Mouse (Mus musculus): Measurements from ENCODE around the gene Otop2. TPM values are rescaled to one million over a fixed set of nuclear protein-coding genes. Genes with fewer than 3 reads are reported as not detected.

Gene Otop2
- polyA plus RNA-seq, 2 experiments = not detected

DNA sequence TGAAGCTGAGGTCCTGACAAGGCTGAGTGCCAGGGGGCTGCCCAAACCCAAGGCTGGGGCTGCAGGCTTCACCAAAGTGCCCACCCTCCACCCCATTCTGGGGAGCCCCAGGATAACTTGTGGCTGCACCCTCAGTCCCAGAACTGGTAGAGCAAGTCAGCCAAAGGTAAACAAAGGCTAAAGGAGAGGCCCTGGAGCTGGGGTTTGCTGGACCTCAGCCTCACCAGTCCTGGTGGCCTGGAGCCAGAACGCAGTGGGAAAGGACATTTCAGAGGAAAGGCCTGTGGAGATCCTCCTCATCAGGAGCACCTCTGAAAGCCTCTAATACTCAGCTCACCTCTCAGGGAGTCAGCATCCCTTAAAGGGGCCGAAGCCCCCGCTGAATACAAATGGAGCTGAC lies 57.2 kb downstream of the Otop2 start:
- no peaks in the 10 kb centered on the region for H3K9me3 ChIP-seq (ENCODE audit: control insufficient read depth, low read length)
- no peak overlapping the region for H3K4me2 ChIP-seq (ENCODE audit: low read depth)
- peaks cover 26% of the 10 kb centered on the region for H3K27me3 ChIP-seq (ENCODE audit: control insufficient read depth, insufficient read depth, low read length)
- no peak for ATAC-seq (ENCODE audit: insufficient read depth)
- H3K36me3 ChIP-seq (replicated peaks; ENCODE audit: control insufficient read depth, insufficient read depth, low read depth) = no peaks in the 10 kb centered on the region
- no peak overlapping the region for H3K27ac ChIP-seq
- TF ChIP-seq EP300 (IDR thresholded peaks at IDR 0.05; ENCODE audit: low read depth) (no peak), CTCF (IDR thresholded peaks at IDR 0.05; ENCODE audit: low read depth) (no peak)
- H3K9ac ChIP-seq (replicated peaks) = no peak overlapping the region
- DNase-seq (ENCODE audit: low read depth in 3 of 3, low spot score in 3 of 3) = no peak
- H3K4me1 ChIP-seq (replicated peaks; ENCODE audit: control insufficient read depth in 2 of 2, insufficient read depth in 2 of 2, low read length in 1 of 2) = peaks cover 0 to 2% of the 10 kb centered on the region in 2 experiments; a peak in 1 of 4 replicates
- WGBS (ENCODE audit: insufficient replicate concordance) = 67% methylated on average over 3 of the region's 3 CpGs
- no peak overlapping the region for H3K4me3 ChIP-seq (ENCODE audit: insufficient read depth in 1 of 2, low read depth in 2 of 2, low read length in 2 of 2)

DNA sequence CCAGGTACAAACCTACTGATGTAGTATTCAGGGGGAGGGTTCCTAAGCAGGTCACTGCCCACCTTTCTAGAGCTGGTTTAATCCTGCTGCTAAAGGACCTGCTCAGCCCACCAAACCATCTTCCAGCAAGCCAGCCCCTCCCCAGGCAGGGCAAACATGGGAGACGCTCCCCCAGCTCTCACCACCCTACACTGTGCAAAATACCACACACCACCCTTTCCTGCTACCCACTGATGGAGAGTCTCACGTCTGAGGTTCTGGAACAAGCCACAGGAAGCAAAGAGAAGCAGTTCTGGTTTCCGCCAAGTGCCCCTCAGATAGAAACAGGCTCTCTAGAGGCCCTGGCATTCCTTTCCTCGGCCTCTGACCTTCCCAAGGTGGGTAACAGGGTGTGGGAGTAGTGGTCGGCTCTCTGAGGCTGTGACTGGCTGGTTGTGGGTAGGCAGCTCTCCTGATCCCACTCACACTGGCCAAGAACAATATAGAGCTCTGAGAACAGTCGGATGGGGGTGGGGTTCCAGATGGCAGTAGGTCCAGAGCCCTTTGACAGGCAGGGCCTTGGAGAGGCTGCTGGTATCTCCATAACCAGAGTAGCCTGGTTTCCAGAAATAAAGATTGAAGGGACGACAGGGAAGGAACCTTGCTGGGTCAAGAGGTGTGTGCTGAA lies 59.2 kb downstream of the Otop2 start:
- 12% methylated on average over 7 of the region's 7 CpGs for WGBS (ENCODE audit: insufficient replicate concordance)
- Histone ChIP-seq H3K4me1 (replicated peaks; ENCODE audit: control insufficient read depth in 2 of 2, insufficient read depth in 2 of 2, low read length in 1 of 2) (peaks cover 0 to 2% of the 10 kb centered on the region in 2 experiments; a peak in 1 of 4 replicates), H3K4me2 (ENCODE audit: low read depth) (no peak overlapping the region), H3K36me3 (replicated peaks; ENCODE audit: control insufficient read depth, insufficient read depth, low read depth) (no peaks in the 10 kb centered on the region), H3K27me3 (ENCODE audit: control insufficient read depth, insufficient read depth, low read length) (peaks cover 29% of the 10 kb centered on the region), H3K4me3 (ENCODE audit: insufficient read depth in 1 of 2, low read depth in 2 of 2, low read length in 2 of 2) (no peak overlapping the region), H3K9me3 (ENCODE audit: control insufficient read depth, low read length) (no peaks in the 10 kb centered on the region), H3K27ac (no peak overlapping the region), H3K9ac (replicated peaks) (no peak overlapping the region)
- no peak for TF ChIP-seq CTCF (IDR thresholded peaks at IDR 0.05; ENCODE audit: low read depth)
- no peak for TF ChIP-seq EP300 (IDR thresholded peaks at IDR 0.05; ENCODE audit: low read depth)
- ATAC-seq (ENCODE audit: insufficient read depth) (no peak), DNase-seq (ENCODE audit: low read depth in 3 of 3, low spot score in 3 of 3) (no peak)

DNA sequence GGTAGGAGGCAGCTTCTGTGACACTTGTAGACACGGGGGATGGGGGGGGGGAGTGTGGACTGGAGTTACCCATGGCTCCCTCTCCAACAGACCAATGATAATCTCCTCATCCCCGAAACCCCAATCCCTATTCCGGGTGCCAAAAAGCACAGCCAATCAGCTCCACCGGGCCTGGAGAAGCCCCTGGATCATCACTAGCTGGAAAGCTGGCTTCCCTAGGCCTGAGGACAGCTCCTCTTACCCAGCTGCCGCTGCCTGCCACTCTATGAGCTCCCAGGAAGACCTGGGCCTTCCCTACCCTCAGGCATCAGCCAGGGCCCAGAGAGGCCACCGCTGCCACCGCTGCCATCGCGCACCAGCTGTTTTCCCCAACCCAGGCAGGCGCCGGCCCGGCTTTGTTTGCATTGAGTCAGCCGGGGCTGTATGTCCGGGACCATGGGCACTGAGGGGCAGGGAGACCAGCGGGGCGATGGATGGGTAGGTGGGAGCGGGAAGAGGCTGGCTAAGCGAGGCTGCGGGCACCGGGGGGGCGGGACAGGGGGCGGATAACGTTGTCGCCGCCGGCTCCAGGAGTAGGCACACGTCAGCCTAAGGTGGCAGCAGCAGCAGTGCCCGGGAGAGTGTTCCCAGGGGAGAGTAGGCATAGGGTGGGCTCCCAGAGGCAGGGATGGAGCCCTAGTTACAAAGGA lies 59.9 kb downstream of the Otop2 start:
- ATAC-seq (ENCODE audit: insufficient read depth) (no peak), DNase-seq (ENCODE audit: low read depth in 3 of 3, low spot score in 3 of 3) (no peak)
- peak overlapping the region; percentile 52 for H3K4me2 ChIP-seq (ENCODE audit: low read depth)
- no peaks in the 10 kb centered on the region for H3K9me3 ChIP-seq (ENCODE audit: control insufficient read depth, low read length)
- no peak overlapping the region for H3K27ac ChIP-seq
- H3K9ac ChIP-seq (replicated peaks) = no peak overlapping the region
- peak overlapping the region in 1 of 2 experiments; percentile 11; a peak in 1 of 4 replicates for H3K4me3 ChIP-seq (ENCODE audit: insufficient read depth in 1 of 2, low read depth in 2 of 2, low read length in 2 of 2)
- peaks cover 29% of the 10 kb centered on the region for H3K27me3 ChIP-seq (ENCODE audit: control insufficient read depth, insufficient read depth, low read length)
- H3K4me1 ChIP-seq (replicated peaks; ENCODE audit: control insufficient read depth in 2 of 2, insufficient read depth in 2 of 2, low read length in 1 of 2) = peaks cover 0 to 2% of the 10 kb centered on the region in 2 experiments; a peak in 1 of 4 replicates
- WGBS (ENCODE audit: insufficient replicate concordance) = 5% methylated on average over 28 of the region's 28 CpGs
- no peak for TF ChIP-seq EP300 (IDR thresholded peaks at IDR 0.05; ENCODE audit: low read depth)
- no peak for TF ChIP-seq CTCF (IDR thresholded peaks at IDR 0.05; ENCODE audit: low read depth)
- no peaks in the 10 kb centered on the region for H3K36me3 ChIP-seq (replicated peaks; ENCODE audit: control insufficient read depth, insufficient read depth, low read depth)

DNA sequence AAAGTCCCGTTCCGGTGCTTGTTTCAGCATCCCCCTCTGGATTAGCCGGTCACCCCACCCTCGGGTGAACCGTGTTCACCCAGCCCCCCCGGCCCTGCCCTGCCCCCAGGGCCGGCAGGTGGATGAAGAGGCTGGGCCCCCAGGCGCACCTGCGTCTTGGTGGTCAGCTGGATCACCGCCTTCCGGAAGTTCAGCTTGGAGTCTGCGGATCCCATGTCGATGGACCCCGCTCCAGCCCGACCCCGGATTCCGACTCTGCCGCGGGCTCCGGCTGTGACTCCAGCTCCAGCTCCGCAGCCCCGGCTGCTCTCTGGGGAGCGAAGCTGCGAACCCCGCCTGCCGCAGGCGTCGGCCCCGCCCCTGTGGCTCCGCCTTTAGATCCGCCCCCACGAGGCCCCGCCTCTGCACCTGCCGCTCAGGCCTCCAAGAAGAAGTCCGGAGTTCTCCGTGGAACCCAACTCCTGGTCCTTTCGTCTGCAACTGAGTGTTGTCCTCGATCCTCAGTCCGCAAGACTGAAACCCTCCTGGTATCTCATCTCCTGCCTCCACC lies 60.5 kb downstream of the Otop2 start, which contains the start of gene Hid1:
Gene Hid1 (minus strand): TSS at position 362 of the 550 bp plus-strand sequence.
- TF ChIP-seq CTCF (IDR thresholded peaks at IDR 0.05; ENCODE audit: low read depth) (no peak), EP300 (IDR thresholded peaks at IDR 0.05; ENCODE audit: low read depth) (no peak)
- ATAC-seq (ENCODE audit: insufficient read depth) (0 out of 2 replicates have a peak, but pooled peaks have one; percentile 43), DNase-seq (ENCODE audit: low read depth in 3 of 3, low spot score in 3 of 3) (peak; percentile 25 to 48 (median 36))
- H3K27ac ChIP-seq = no peak within 1 kb of the TSS
- no peak within 1 kb of the TSS for H3K9ac ChIP-seq (replicated peaks)
- H3K27me3 ChIP-seq (ENCODE audit: control insufficient read depth, insufficient read depth, low read length) = peaks cover 29% of the 10 kb centered on the region
- peaks cover 0 to 2% of the 10 kb centered on the region in 2 experiments; a peak in 1 of 4 replicates for H3K4me1 ChIP-seq (replicated peaks; ENCODE audit: control insufficient read depth in 2 of 2, insufficient read depth in 2 of 2, low read length in 1 of 2)
- no peaks in the 10 kb centered on the region for H3K9me3 ChIP-seq (ENCODE audit: control insufficient read depth, low read length)
- H3K4me3 ChIP-seq (ENCODE audit: insufficient read depth in 1 of 2, low read depth in 2 of 2, low read length in 2 of 2) = peak within 1 kb of the TSS; percentile 11 to 43; a peak in 2 of 4 replicates
- peak within 1 kb of the TSS; percentile 52 for H3K4me2 ChIP-seq (ENCODE audit: low read depth)
- WGBS (ENCODE audit: insufficient replicate concordance) = under 1% methylated on average over 39 of the region's 39 CpGs
- no peaks in the 10 kb centered on the region for H3K36me3 ChIP-seq (replicated peaks; ENCODE audit: control insufficient read depth, insufficient read depth, low read depth)

DNA sequence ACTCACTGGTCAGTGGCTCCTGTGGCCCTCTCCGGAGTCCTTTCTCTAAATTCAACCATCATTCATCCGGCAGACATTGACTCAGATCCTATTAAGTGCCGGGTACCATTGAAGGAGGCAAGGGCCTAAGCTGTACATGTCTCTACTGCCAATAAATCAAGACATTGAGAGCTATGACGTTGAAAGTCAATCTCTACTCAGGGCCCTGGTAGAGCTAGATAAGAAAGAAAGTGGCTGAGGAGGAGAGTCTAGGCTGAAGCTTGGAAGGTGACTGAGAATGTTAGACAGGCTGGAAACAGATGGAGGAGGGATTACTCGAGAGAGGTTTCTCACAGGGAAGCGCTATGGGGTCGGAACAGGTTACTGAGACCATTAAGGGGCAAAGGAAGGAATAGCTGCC lies 63.4 kb downstream of the Otop2 start:
- Histone ChIP-seq H3K36me3 (replicated peaks; ENCODE audit: control insufficient read depth, insufficient read depth, low read depth) (no peaks in the 10 kb centered on the region), H3K9ac (replicated peaks) (no peak overlapping the region), H3K4me1 (replicated peaks; ENCODE audit: control insufficient read depth in 2 of 2, insufficient read depth in 2 of 2, low read length in 1 of 2) (peaks cover 0 to 2% of the 10 kb centered on the region in 2 experiments; a peak in 1 of 4 replicates), H3K27ac (no peak overlapping the region), H3K9me3 (ENCODE audit: control insufficient read depth, low read length) (no peaks in the 10 kb centered on the region), H3K4me3 (ENCODE audit: insufficient read depth in 1 of 2, low read depth in 2 of 2, low read length in 2 of 2) (no peak overlapping the region), H3K27me3 (ENCODE audit: control insufficient read depth, insufficient read depth, low read length) (peaks cover 49% of the 10 kb centered on the region), H3K4me2 (ENCODE audit: low read depth) (no peak overlapping the region)
- TF ChIP-seq EP300 (IDR thresholded peaks at IDR 0.05; ENCODE audit: low read depth) = no peak
- 34% methylated on average over 7 of the region's 7 CpGs for WGBS (ENCODE audit: insufficient replicate concordance)
- DNase-seq (ENCODE audit: low read depth in 3 of 3, low spot score in 3 of 3) (no peak), ATAC-seq (ENCODE audit: insufficient read depth) (no peak)
